Mouse (Mus musculus): ENCODE data around the gene Acer3. TPM values are rescaled to one million over a fixed set of nuclear protein-coding genes. Genes with fewer than 3 reads are reported as not detected.

Gene Acer3
- polyA plus RNA-seq, 1 experiment from 2014 or later = 10.6 TPM

Other genes with a start within 250 kb of the Acer3 start
- gene Myo7a, start 201.7 kb downstream of the Acer3 start, polyA plus RNA-seq (2016; fragmentation: Nextera tagmentation; extraction: Ambion mirVana) = 18.9 and 19.4 TPM in 2 replicates
- gene Omp, start 175.7 kb downstream of the Acer3 start, polyA plus RNA-seq (2016; fragmentation: Nextera tagmentation; extraction: Ambion mirVana) = 0.45 and 0.74 TPM in 2 replicates
- gene Capn5, start 142.9 kb downstream of the Acer3 start, polyA plus RNA-seq (2016; fragmentation: Nextera tagmentation; extraction: Ambion mirVana) = 8.3 and 9.3 TPM in 2 replicates
- gene B3gnt6, start 121.7 kb downstream of the Acer3 start, polyA plus RNA-seq (2016; fragmentation: Nextera tagmentation; extraction: Ambion mirVana) = 0.13 and 0.15 TPM in 2 replicates
- gene Tsku, start 40.1 kb upstream of the Acer3 start, polyA plus RNA-seq (2016; fragmentation: Nextera tagmentation; extraction: Ambion mirVana) = 6.5 and 7.7 TPM in 2 replicates
- gene Gucy2d, start 119.2 kb upstream of the Acer3 start, polyA plus RNA-seq (2016; fragmentation: Nextera tagmentation; extraction: Ambion mirVana) = not detected in 2 replicates
- gene Lrrc32, start 168.1 kb upstream of the Acer3 start, polyA plus RNA-seq (2016; fragmentation: Nextera tagmentation; extraction: Ambion mirVana) = 3.2 and 3.4 TPM in 2 replicates

Measured in forebrain, embryonic 12.5 days (tissue).